Mouse (Mus musculus) neural tube, embryonic 12.5 days (tissue): ENCODE measurements around the gene Gtsf1l. TPM values are rescaled to one million over a fixed set of nuclear protein-coding genes. Genes with fewer than 3 reads are reported as not detected.

ENCODE experiments used
- ATAC-seq: fragments of 200-750 bp; cut with Nextera tagmentation; 2 replicates; pipeline ENCODE4 v1.8.0; 2017; ENCODE audit warnings: low read depth, mild to moderate bottlenecking, moderate TSS enrichment, moderate library complexity; ENCODE audit not compliant: low FRiP score
- H3K27ac ChIP-seq: fragments of 300-500 bp; sonication (generic); 2 replicates; pipeline ENCODE4 v1.5.1; 2016
- H3K27me3 ChIP-seq: fragments of 300-500 bp; sonication (generic); replicated peaks from 2 replicates; pipeline ENCODE4 v1.6.1; 2016; ENCODE audit warnings: mild to moderate bottlenecking
- H3K36me3 ChIP-seq: fragments of 300-500 bp; sonication (generic); 2 replicates; pipeline ENCODE4 v1.6.1; 2016; ENCODE audit warnings: mild to moderate bottlenecking
- H3K4me1 ChIP-seq: fragments of 300-500 bp; sonication (generic); 2 replicates; pipeline ENCODE4 v1.6.1; 2016
- H3K4me2 ChIP-seq: fragments of 300-500 bp; sonication (generic); replicated peaks from 2 replicates; pipeline ENCODE4 v1.6.1; 2016; ENCODE audit warnings: mild to moderate bottlenecking
- H3K4me3 ChIP-seq: fragments of 300-500 bp; sonication (generic); 2 replicates; pipeline ENCODE4 v1.5.1; 2016
- H3K9ac ChIP-seq: fragments of 300-500 bp; sonication (generic); 2 replicates; pipeline ENCODE4 v1.6.1; 2016; ENCODE audit warnings: mild to moderate bottlenecking
- H3K9me3 ChIP-seq: fragments of 300-500 bp; sonication (generic); 2 replicates; pipeline ENCODE4 v1.6.1; 2016; ENCODE audit warnings: mild to moderate bottlenecking
- WGBS: fragments of 180-500 bp; shearing (Covaris S2); methylation state at CpG from one replicate; pipeline ENCODE4 v1.1.7; 2016; 5-methylcytosine and 5-hydroxymethylcytosine counted together
- polyA plus RNA-seq: library from polyadenylated mRNA; unstranded; fragments of >200 nt; fragmentation: Nextera tagmentation; extraction: Ambion mirVana; gene quantifications from 2 replicates; pipeline ENCODE4 v1.2.1, GENCODE M21; 2016

The Gtsf1l gene
- polyA plus RNA-seq, result not detected in 2 replicates

- Histone ChIP-seq H3K9me3 (no peaks in the 10 kb centered on the region), H3K4me3 (no peak within 1 kb of the TSS), H3K27ac (no peak within 1 kb of the TSS), H3K27me3 (no peaks in the 10 kb centered on the region), H3K4me1 (no peaks in the 10 kb centered on the region), H3K9ac (no peak within 1 kb of the TSS), H3K4me2 (no peak within 1 kb of the TSS), H3K36me3 (peaks cover 6% of the 10 kb centered on the region; the same call in 1 of the 2 replicates)
- no peak for ATAC-seq
- WGBS, result 88% methylated on average over 9 of the region's 9 CpGs
Measured at GRCm38 (mm10) chr2:163087728-163088127, at the start of gene Gtsf1l. Gtsf1l (minus strand) TSS chr2:163087855.

- ATAC-seq, result no peak
- Histone ChIP-seq H3K9me3 (no peaks in the 10 kb centered on the region), H3K36me3 (no peaks in the 10 kb centered on the region)
Measured at GRCm38 (mm10) chr2:163136996-163137395, 49.3 kb upstream of the Gtsf1l start.

GRCm38 (mm10) chr2:163135931-163136330 is 48.3 kb upstream of the Gtsf1l start:
- H3K9me3 ChIP-seq, result no peaks in the 10 kb centered on the region
- H3K27ac ChIP-seq, result no peak overlapping the region
- H3K4me1 ChIP-seq, result no peaks in the 10 kb centered on the region
- no peak overlapping the region for H3K4me3 ChIP-seq
- H3K27me3 ChIP-seq, result no peaks in the 10 kb centered on the region
- no peak overlapping the region for H3K4me2 ChIP-seq
- H3K9ac ChIP-seq, result no peak overlapping the region
- no peak for ATAC-seq
- 77% methylated on average over 6 of the region's 6 CpGs for whole genome bisulfite sequencing
- H3K36me3 ChIP-seq, result no peaks in the 10 kb centered on the region

More at GRCm38 (mm10) chr2:163136996-163137395, 49.3 kb upstream of the Gtsf1l start:
- Histone ChIP-seq H3K4me3 (no peak overlapping the region), H3K4me2 (no peak overlapping the region), H3K27ac (no peak overlapping the region), H3K27me3 (no peaks in the 10 kb centered on the region), H3K9ac (no peak overlapping the region), H3K4me1 (no peaks in the 10 kb centered on the region)

GRCm38 (mm10) chr2:163132314-163132713 is 44.7 kb upstream of the Gtsf1l start:
- no peak for ATAC-seq

GRCm38 (mm10) chr2:163130837-163131236 is 43.2 kb upstream of the Gtsf1l start:
- H3K4me3 ChIP-seq, result no peak overlapping the region
- ATAC-seq, result no peak
- H3K36me3 ChIP-seq, result no peaks in the 10 kb centered on the region
- no peak overlapping the region for H3K9ac ChIP-seq
- 81% methylated on average over 5 of the region's 5 CpGs for WGBS
- no peak overlapping the region for H3K4me2 ChIP-seq
- no peak overlapping the region for H3K27ac ChIP-seq
- H3K4me1 ChIP-seq, result no peaks in the 10 kb centered on the region
- 0 out of 2 replicates have a peak, but pooled peaks cover 5% of the 10 kb centered on the region for H3K9me3 ChIP-seq
- no peaks in the 10 kb centered on the region for H3K27me3 ChIP-seq

More at GRCm38 (mm10) chr2:163132314-163132713, 44.7 kb upstream of the Gtsf1l start:
- no peak overlapping the region for H3K27ac ChIP-seq
- no peak overlapping the region for H3K4me2 ChIP-seq
- H3K4me1 ChIP-seq, result no peaks in the 10 kb centered on the region
- no peak overlapping the region for H3K9ac ChIP-seq
- 85% methylated on average over 5 of the region's 5 CpGs for WGBS
- 0 out of 2 replicates have a peak, but pooled peaks cover 4% of the 10 kb centered on the region for H3K9me3 ChIP-seq
- no peaks in the 10 kb centered on the region for H3K27me3 ChIP-seq
- no peaks in the 10 kb centered on the region for H3K36me3 ChIP-seq
- H3K4me3 ChIP-seq, result no peak overlapping the region

GRCm38 (mm10) chr2:163123496-163123895 is 35.8 kb upstream of the Gtsf1l start:
- Histone ChIP-seq H3K36me3 (no peaks in the 10 kb centered on the region), H3K27me3 (peaks cover 6% of the 10 kb centered on the region; the same call in 1 of the 2 replicates), H3K9ac (no peak overlapping the region), H3K4me3 (no peak overlapping the region), H3K9me3 (0 out of 2 replicates have a peak, but pooled peaks cover 5% of the 10 kb centered on the region), H3K4me2 (no peak overlapping the region), H3K4me1 (peaks cover 11% of the 10 kb centered on the region), H3K27ac (no peak overlapping the region)
- 93% methylated on average over 5 of the region's 5 CpGs for WGBS
- no peak for ATAC-seq

- H3K4me2 ChIP-seq, result peak overlapping the region; percentile 40
- H3K27ac ChIP-seq, result no peak overlapping the region
Measured at GRCm38 (mm10) chr2:163122319-163122718, 34.7 kb upstream of the Gtsf1l start.

GRCm38 (mm10) chr2:163121353-163121660 is 33.7 kb upstream of the Gtsf1l start:
- H3K27ac ChIP-seq, result no peak overlapping the region
- H3K36me3 ChIP-seq, result no peaks in the 10 kb centered on the region
- peaks cover 11% of the 10 kb centered on the region for H3K4me1 ChIP-seq
- H3K9ac ChIP-seq, result no peak overlapping the region
- no peak overlapping the region for H3K4me3 ChIP-seq
- 89% methylated on average over 3 of the region's 3 CpGs for WGBS
- ATAC-seq, result no peak
- peaks cover 6% of the 10 kb centered on the region; the same call in 1 of the 2 replicates for H3K27me3 ChIP-seq
- H3K4me2 ChIP-seq, result no peak overlapping the region
- no peaks in the 10 kb centered on the region for H3K9me3 ChIP-seq

More at GRCm38 (mm10) chr2:163122319-163122718, 34.7 kb upstream of the Gtsf1l start:
- peak; percentile 94 for ATAC-seq
- 0 out of 2 replicates have a peak, but pooled peaks cover 1% of the 10 kb centered on the region for H3K9me3 ChIP-seq
- H3K4me1 ChIP-seq, result peaks cover 11% of the 10 kb centered on the region
- WGBS, result 22% methylated on average over 9 of the region's 9 CpGs
- peaks cover 6% of the 10 kb centered on the region; the same call in 1 of the 2 replicates for H3K27me3 ChIP-seq
- H3K36me3 ChIP-seq, result no peaks in the 10 kb centered on the region
- H3K4me3 ChIP-seq, result no peak overlapping the region
- no peak overlapping the region for H3K9ac ChIP-seq

GRCm38 (mm10) chr2:163120626-163121352 is 33.1 kb upstream of the Gtsf1l start:
- Histone ChIP-seq H3K9me3 (no peaks in the 10 kb centered on the region), H3K4me2 (no peak overlapping the region), H3K9ac (no peak overlapping the region), H3K36me3 (no peaks in the 10 kb centered on the region), H3K4me1 (peaks cover 11% of the 10 kb centered on the region), H3K27me3 (peaks cover 6% of the 10 kb centered on the region; the same call in 1 of the 2 replicates), H3K27ac (no peak overlapping the region), H3K4me3 (no peak overlapping the region)
- 71% methylated on average over 15 of the region's 15 CpGs for WGBS
- no peak for ATAC-seq

GRCm38 (mm10) chr2:163111413-163112201 is 24.0 kb upstream of the Gtsf1l start:
- Histone ChIP-seq H3K27ac (no peak overlapping the region), H3K4me3 (no peak overlapping the region), H3K27me3 (peaks cover 12% of the 10 kb centered on the region), H3K36me3 (no peaks in the 10 kb centered on the region), H3K4me1 (peaks cover 21% of the 10 kb centered on the region; the same call in 1 of the 2 replicates), H3K9ac (no peak overlapping the region), H3K9me3 (no peaks in the 10 kb centered on the region), H3K4me2 (peak overlapping the region; percentile 18; the same call in 1 of the 2 replicates)
- 47% methylated on average over 16 of the region's 16 CpGs for whole genome bisulfite sequencing
- no peak for ATAC-seq

GRCm38 (mm10) chr2:163110706-163111105 is 23.1 kb upstream of the Gtsf1l start:
- no peaks in the 10 kb centered on the region for H3K9me3 ChIP-seq
- H3K4me3 ChIP-seq, result no peak overlapping the region
- H3K27ac ChIP-seq, result no peak overlapping the region
- no peak overlapping the region for H3K4me2 ChIP-seq
- peaks cover 21% of the 10 kb centered on the region; the same call in 1 of the 2 replicates for H3K4me1 ChIP-seq
- no peak for ATAC-seq
- H3K27me3 ChIP-seq, result peaks cover 15% of the 10 kb centered on the region
- WGBS, result 92% methylated on average over 1 of the region's 1 CpGs
- H3K9ac ChIP-seq, result no peak overlapping the region
- H3K36me3 ChIP-seq, result no peaks in the 10 kb centered on the region

- no peaks in the 10 kb centered on the region for H3K9me3 ChIP-seq
- H3K27ac ChIP-seq, result no peak overlapping the region
- no peak overlapping the region for H3K4me2 ChIP-seq
- H3K4me1 ChIP-seq, result peaks cover 21% of the 10 kb centered on the region; the same call in 1 of the 2 replicates
- H3K27me3 ChIP-seq, result peaks cover 18% of the 10 kb centered on the region
- H3K9ac ChIP-seq, result no peak overlapping the region
- no peak overlapping the region for H3K4me3 ChIP-seq
- H3K36me3 ChIP-seq, result no peaks in the 10 kb centered on the region
- 28% methylated on average over 9 of the region's 9 CpGs for WGBS
- peak; percentile 42; the same call in 1 of the 2 replicates for ATAC-seq
Measured at GRCm38 (mm10) chr2:163108385-163108784, 20.7 kb upstream of the Gtsf1l start.
